Mouse (Mus musculus) liver, postnatal 0 days (tissue): ENCODE results near the gene Kif3a. TPM values are rescaled to one million over a fixed set of nuclear protein-coding genes. Genes with fewer than 3 reads are reported as not detected.

Experiments
- ATAC-seq: fragments of 200-750 bp; cut with Nextera tagmentation; 2 replicates; pipeline ENCODE4 v1.8.0; 2017; ENCODE audit warnings: mild to moderate bottlenecking, moderate library complexity
- DNase-seq: peaks from one replicate; pipeline ENCODE4 v3.0.0-alpha.2; 2016
- H3K27ac ChIP-seq: fragments of 300-500 bp; sonication (generic); 2 replicates; pipeline ENCODE4 v1.5.1; 2014; ENCODE audit warnings: antibody characterized with exemption, moderate library complexity, mild to moderate bottlenecking, low read depth
- H3K27me3 ChIP-seq: fragments of 300-500 bp; sonication (generic); 2 replicates; pipeline ENCODE4 v1.6.1; 2014; ENCODE audit warnings: low read length, control low read depth, mixed read lengths; ENCODE audit not compliant: insufficient read depth
- H3K36me3 ChIP-seq: fragments of 300-500 bp; sonication (generic); replicated peaks from 2 replicates; pipeline ENCODE4 v1.6.1; 2014; ENCODE audit warnings: mild to moderate bottlenecking, control low read depth, low read length, moderate library complexity, mixed read lengths; ENCODE audit not compliant: insufficient read depth
- H3K4me1 ChIP-seq: fragments of 300-500 bp; sonication (generic); 2 replicates; pipeline ENCODE4 v1.6.1; 2014; ENCODE audit warnings: antibody characterized with exemption, mild to moderate bottlenecking, control low read depth; ENCODE audit not compliant: insufficient read depth
- H3K4me2 ChIP-seq: fragments of 300-500 bp; sonication (generic); 2 replicates; pipeline ENCODE4 v1.6.1; 2014; ENCODE audit warnings: low read depth, mild to moderate bottlenecking, low read length, moderate library complexity, mixed read lengths
- H3K4me3 ChIP-seq: fragments of 300-500 bp; sonication (generic); 2 replicates; pipeline ENCODE4 v1.5.1; 2014; ENCODE audit warnings: low read depth, low read length
- H3K9ac ChIP-seq: fragments of 300-500 bp; sonication (generic); replicated peaks from 2 replicates; pipeline ENCODE4 v1.6.1; 2014; ENCODE audit warnings: mild to moderate bottlenecking, moderate library complexity
- H3K9me3 ChIP-seq: fragments of 300-500 bp; sonication (generic); 2 replicates; pipeline ENCODE4 v1.6.1; 2016; ENCODE audit warnings: mild to moderate bottlenecking, control low read depth, low read length, mixed read lengths
- CTCF ChIP-seq: sonication (generic); IDR thresholded peaks from 2 replicates; pipeline ENCODE4 v1.5.1; 2016; ENCODE audit warnings: antibody characterized with exemption, low read depth
- EP300 ChIP-seq: IDR thresholded peaks from 2 replicates; pipeline ENCODE4 v1.6.1; 2016; ENCODE audit warnings: antibody characterized with exemption, low read depth, mild to moderate bottlenecking
- WGBS: fragments of 180-500 bp; shearing (Covaris S2); extraction: QIAGEN DNeasy Blood & Tissue Kit; methylation state at CpG from one replicate; pipeline ENCODE4 v1.1.7; 2014; ENCODE audit not compliant: insufficient replicate concordance; 5-methylcytosine and 5-hydroxymethylcytosine counted together
- polyA plus RNA-seq: library from polyadenylated mRNA; unstranded; fragments of >200 nt; fragmentation: Nextera tagmentation; extraction: Ambion mirVana; gene quantifications from 2 replicates; pipeline ENCODE4 v1.2.1, GENCODE M21; 2015

The Kif3a gene
- polyA plus RNA-seq, 1 experiment from 2014 or later = 5.3 TPM

GRCm38 (mm10) chr11:53623573-53623972 lies 56.4 kb downstream of the Kif3a start:
- Histone ChIP-seq H3K9me3 (no peaks in the 10 kb centered on the region), H3K27ac (no peak overlapping the region), H3K36me3 (no peaks in the 10 kb centered on the region), H3K4me1 (peaks cover 4% of the 10 kb centered on the region; the same call in 1 of the 2 replicates), H3K4me2 (no peak overlapping the region), H3K4me3 (no peak overlapping the region), H3K27me3 (no peaks in the 10 kb centered on the region), H3K9ac (no peak overlapping the region)
- DNase-seq (no peak), ATAC-seq (no peak)
- TF ChIP-seq EP300 = no peak
- no peak for TF ChIP-seq CTCF
- WGBS = 76% methylated on average over 9 of the region's 9 CpGs

- DNase-seq (no peak), ATAC-seq (no peak)
- H3K27me3 ChIP-seq = no peaks in the 10 kb centered on the region
- WGBS = 86% methylated on average over 2 of the region's 2 CpGs
- TF ChIP-seq EP300 (no peak), CTCF (peak; percentile 26; the same call in 1 of the 2 replicates)
- no peak overlapping the region for H3K4me3 ChIP-seq
- H3K4me1 ChIP-seq = peaks cover 4% of the 10 kb centered on the region; the same call in 1 of the 2 replicates
- H3K36me3 ChIP-seq = no peaks in the 10 kb centered on the region
- H3K27ac ChIP-seq = no peak overlapping the region
- H3K4me2 ChIP-seq = no peak overlapping the region
- H3K9me3 ChIP-seq = no peaks in the 10 kb centered on the region
- H3K9ac ChIP-seq = no peak overlapping the region
Measured at GRCm38 (mm10) chr11:53624124-53624523, 56.9 kb downstream of the Kif3a start.

DNA sequence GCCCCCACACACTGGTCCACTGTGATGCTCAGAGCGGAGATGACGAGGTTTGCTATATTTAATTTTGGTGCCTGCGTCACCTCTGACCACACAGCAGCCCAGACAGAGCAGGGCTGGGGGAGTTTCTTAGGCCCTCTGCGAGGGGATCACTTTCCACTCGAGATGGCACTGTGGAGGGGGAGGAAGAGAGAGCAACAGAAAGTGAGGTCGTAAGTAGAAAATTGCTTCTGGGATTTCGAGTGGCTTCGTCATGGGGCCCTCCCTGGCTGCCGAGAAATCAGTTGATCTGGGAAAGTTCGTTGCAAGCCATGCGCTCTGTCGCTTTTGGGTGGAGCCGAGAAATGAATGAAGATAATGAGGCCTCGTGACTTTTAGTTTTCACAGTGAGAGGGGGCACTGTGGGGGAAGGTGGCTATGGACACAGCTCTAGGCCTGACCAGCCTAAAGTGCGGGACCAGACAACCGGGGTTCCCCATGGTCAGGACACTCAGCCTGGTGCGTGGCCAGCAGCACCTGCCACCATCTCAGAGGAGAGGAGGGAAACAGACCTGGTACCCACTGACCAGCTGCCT lies 59.7 kb downstream of the Kif3a start:
- no peaks in the 10 kb centered on the region for H3K9me3 ChIP-seq
- no peak; the same call in 1 of the 2 replicates for TF ChIP-seq EP300
- TF ChIP-seq CTCF = no peak
- no peak overlapping the region for H3K9ac ChIP-seq
- H3K36me3 ChIP-seq = no peaks in the 10 kb centered on the region
- no peak for DNase-seq
- no peak for ATAC-seq
- WGBS = 65% methylated on average over 17 of the region's 17 CpGs
- peaks cover 4% of the 10 kb centered on the region; the same call in 1 of the 2 replicates for H3K4me1 ChIP-seq
- no peak overlapping the region for H3K27ac ChIP-seq
- H3K4me3 ChIP-seq = no peak overlapping the region
- H3K27me3 ChIP-seq = no peaks in the 10 kb centered on the region
- H3K4me2 ChIP-seq = no peak overlapping the region

- H3K27ac ChIP-seq = no peak overlapping the region
- DNase-seq = peak; percentile 79
- TF ChIP-seq EP300 = no peak
- peak; percentile 94 for TF ChIP-seq CTCF
Measured at GRCm38 (mm10) chr11:53627859-53628258, 60.7 kb downstream of the Kif3a start.

DNA sequence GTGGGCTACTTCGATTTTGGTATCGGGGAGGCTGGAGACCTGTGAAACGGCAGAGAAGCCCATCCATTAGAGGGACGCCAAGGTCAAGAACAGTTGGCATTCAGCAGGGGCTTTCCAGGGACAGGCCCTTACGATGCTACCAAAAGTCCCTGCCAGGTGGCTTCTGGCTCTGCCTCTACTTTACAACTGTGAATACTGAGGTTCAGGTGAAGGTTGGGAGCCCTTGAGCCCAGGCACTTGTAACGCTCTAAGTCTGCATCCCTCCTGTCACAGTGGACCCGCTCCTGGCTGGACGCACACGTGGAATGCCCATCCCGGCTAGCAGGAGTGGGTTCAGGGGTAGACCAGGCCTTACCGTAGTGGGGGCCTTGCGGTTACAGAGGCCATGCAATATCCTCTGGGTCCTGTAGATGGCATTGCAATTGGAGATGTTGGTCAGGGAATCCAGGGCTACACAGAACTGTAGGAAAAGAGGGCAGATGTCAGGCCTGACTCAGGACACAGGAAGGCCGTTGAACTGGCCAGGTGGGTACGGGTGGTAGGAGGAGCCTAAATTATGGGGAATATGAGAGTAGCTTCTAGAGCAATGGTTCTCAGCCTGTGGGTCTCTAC lies 65.0 kb downstream of the Kif3a start:
- TF ChIP-seq CTCF (peak; percentile 57), EP300 (no peak)
- DNase-seq (no peak), ATAC-seq (no peak)
- Histone ChIP-seq H3K4me1 (peaks cover 8% of the 10 kb centered on the region), H3K4me3 (no peak overlapping the region), H3K27ac (no peak overlapping the region), H3K36me3 (no peaks in the 10 kb centered on the region), H3K9ac (no peak overlapping the region), H3K4me2 (no peak overlapping the region), H3K9me3 (no peaks in the 10 kb centered on the region), H3K27me3 (peaks cover 15% of the 10 kb centered on the region; the same call in 1 of the 2 replicates)
- 79% methylated on average over 14 of the region's 14 CpGs for WGBS

More at GRCm38 (mm10) chr11:53627859-53628258, 60.7 kb downstream of the Kif3a start:
- Histone ChIP-seq H3K9ac (no peak overlapping the region), H3K9me3 (no peaks in the 10 kb centered on the region), H3K4me2 (no peak overlapping the region), H3K36me3 (no peaks in the 10 kb centered on the region), H3K27me3 (no peaks in the 10 kb centered on the region), H3K4me3 (no peak overlapping the region), H3K4me1 (peaks cover 4% of the 10 kb centered on the region; the same call in 1 of the 2 replicates)
- 17% methylated on average over 1 of the region's 1 CpGs for WGBS
- peak; percentile 72 for ATAC-seq

- WGBS = 76% methylated on average over 7 of the region's 7 CpGs
- Histone ChIP-seq H3K4me2 (no peak overlapping the region), H3K4me3 (no peak overlapping the region), H3K27me3 (peaks cover 22% of the 10 kb centered on the region; the same call in 1 of the 2 replicates), H3K9me3 (no peaks in the 10 kb centered on the region), H3K36me3 (no peaks in the 10 kb centered on the region), H3K27ac (no peak overlapping the region), H3K9ac (no peak overlapping the region), H3K4me1 (peaks cover 6% of the 10 kb centered on the region)
- DNase-seq (no peak), ATAC-seq (no peak)
- TF ChIP-seq EP300 = no peak
- TF ChIP-seq CTCF = no peak
Measured at GRCm38 (mm10) chr11:53633644-53634043, 66.5 kb downstream of the Kif3a start.
